Mouse (Mus musculus) hindbrain, postnatal 0 days (tissue): ENCODE measurements around the gene Gm26741. TPM values are rescaled to one million over a fixed set of nuclear protein-coding genes. Genes with fewer than 3 reads are reported as not detected.

Experiments used
- ATAC-seq: fragments of 200-750 bp; cut with Nextera tagmentation; 2 replicates; pipeline ENCODE4 v1.8.0; 2017; ENCODE audit warnings: mild to moderate bottlenecking, moderate TSS enrichment, moderate library complexity
- DNase-seq: peaks from one replicate; pipeline ENCODE4 v3.0.0-alpha.2; 2015; ENCODE audit warnings: low spot score
- H3K27ac ChIP-seq: fragments of 300-500 bp; sonication (generic); 2 replicates; pipeline ENCODE4 v1.5.1; 2014; ENCODE audit warnings: mild to moderate bottlenecking
- H3K27me3 ChIP-seq: fragments of 300-500 bp; sonication (generic); 2 replicates; pipeline ENCODE4 v1.6.1; 2014; ENCODE audit warnings: low read length, mixed read lengths; ENCODE audit not compliant: insufficient read depth
- H3K36me3 ChIP-seq: fragments of 300-500 bp; sonication (generic); 2 replicates; pipeline ENCODE4 v1.6.1; 2014; ENCODE audit warnings: low read length, mixed read lengths; ENCODE audit not compliant: insufficient read depth
- H3K4me1 ChIP-seq: fragments of 300-500 bp; sonication (generic); 2 replicates; pipeline ENCODE4 v1.6.1; 2014; ENCODE audit warnings: antibody characterized with exemption, low read length, mixed read lengths; ENCODE audit not compliant: insufficient read depth
- H3K4me2 ChIP-seq: fragments of 300-500 bp; sonication (generic); 2 replicates; pipeline ENCODE4 v1.6.1; 2014; ENCODE audit warnings: low read depth, mild to moderate bottlenecking, low read length, moderate library complexity, mixed read lengths
- H3K4me3 ChIP-seq: fragments of 300-500 bp; sonication (generic); 2 replicates; pipeline ENCODE4 v1.5.1; 2014; ENCODE audit warnings: low read length
- H3K9ac ChIP-seq: fragments of 300-500 bp; sonication (generic); replicated peaks from 2 replicates; pipeline ENCODE4 v1.6.1; 2014; ENCODE audit warnings: mild to moderate bottlenecking, low read length, moderate library complexity, mixed read lengths
- H3K9me3 ChIP-seq: fragments of 300-500 bp; sonication (generic); 2 replicates; pipeline ENCODE4 v1.6.1; 2016; ENCODE audit warnings: low read length, mixed read lengths
- CTCF ChIP-seq: IDR thresholded peaks from 2 replicates; pipeline ENCODE4 v1.5.1; 2016; ENCODE audit warnings: antibody characterized with exemption, control low read depth, low read depth
- WGBS: fragments of 180-500 bp; shearing (Covaris S2); extraction: QIAGEN DNeasy Blood & Tissue Kit; methylation state at CpG from one replicate; pipeline ENCODE4 v1.1.7; 2014; 5-methylcytosine and 5-hydroxymethylcytosine counted together
- polyA plus RNA-seq: library from polyadenylated mRNA; unstranded; fragments of >200 nt; fragmentation: Nextera tagmentation; extraction: Ambion mirVana; gene quantifications from 2 replicates; pipeline ENCODE4 v1.2.1, GENCODE M21; 2015
- total RNA-seq: library from RNA; depleted of rRNA; stranded (reverse); fragments of >200 nt; gene quantifications from 2 replicates; pipeline ENCODE4 v1.2.3, GENCODE M21; 2014

Gene Gm26741
- total and polyA plus RNA-seq, 2 experiments from 2014 or later, result not detected

DNA sequence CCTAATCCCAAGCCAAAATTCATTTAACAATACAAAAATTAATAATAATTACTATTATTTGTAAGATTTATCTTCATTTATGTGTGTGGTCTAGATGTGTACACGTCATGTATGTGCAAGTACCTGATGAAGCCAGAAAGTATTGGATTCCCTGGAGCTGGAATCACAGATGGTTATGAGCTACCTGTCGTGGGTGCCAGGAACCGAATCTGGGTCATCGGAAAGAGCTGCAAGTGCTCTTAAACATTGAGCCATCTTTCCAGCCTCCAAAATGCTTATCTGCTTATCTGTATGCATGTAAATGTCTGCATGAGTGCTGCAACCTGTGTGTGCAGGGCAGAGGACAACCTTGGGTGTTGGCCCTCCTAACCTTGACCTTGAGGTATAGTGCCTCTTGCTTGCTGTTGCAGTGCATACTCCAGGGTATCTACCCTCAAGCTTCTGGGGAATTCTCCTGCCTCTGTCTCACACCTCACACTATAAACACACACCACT is 1.7 kb downstream of the Gm26741 start:
- no peak for TF ChIP-seq CTCF
- Histone ChIP-seq H3K36me3 (no peaks in the 10 kb centered on the region), H3K4me2 (no peak overlapping the region), H3K27me3 (no peaks in the 10 kb centered on the region), H3K9ac (no peak overlapping the region), H3K27ac (no peak overlapping the region), H3K4me1 (no peaks in the 10 kb centered on the region), H3K4me3 (no peak overlapping the region), H3K9me3 (no peaks in the 10 kb centered on the region)
- DNase-seq, result no peak
- ATAC-seq, result no peak
- WGBS, result 92% methylated on average over 4 of the region's 4 CpGs

- DNase-seq (no peak), ATAC-seq (no peak)
- Histone ChIP-seq H3K36me3 (no peaks in the 10 kb centered on the region), H3K4me2 (no peak overlapping the region), H3K9me3 (no peaks in the 10 kb centered on the region), H3K27ac (no peak overlapping the region), H3K4me3 (no peak overlapping the region), H3K4me1 (no peaks in the 10 kb centered on the region), H3K9ac (no peak overlapping the region), H3K27me3 (no peaks in the 10 kb centered on the region)
- WGBS, result 88% methylated on average over 9 of the region's 9 CpGs
- no peak for TF ChIP-seq CTCF
Observed at GRCm38 (mm10) chr10:52360862-52361609, 2.5 kb downstream of the Gm26741 start.

DNA sequence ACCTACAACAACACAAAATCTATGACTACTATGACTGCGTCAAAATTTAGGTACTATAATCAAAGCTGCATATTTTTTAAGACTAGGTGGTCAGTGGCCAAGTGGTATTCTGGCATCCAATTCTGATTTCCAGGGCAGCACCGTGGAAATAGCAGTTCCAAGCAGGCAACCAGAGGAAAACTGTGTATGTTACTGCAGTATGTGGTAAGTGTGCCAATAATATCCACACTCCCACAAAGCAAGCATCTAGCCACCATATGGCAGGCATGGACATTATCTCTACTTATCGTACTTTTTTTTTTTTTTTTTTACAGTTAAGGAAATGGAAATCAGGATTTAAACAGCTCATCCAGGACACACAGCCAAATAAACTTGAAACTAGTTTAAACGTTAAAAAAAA is 9.8 kb downstream of the Gm26741 start:
- Histone ChIP-seq H3K9me3 (no peaks in the 10 kb centered on the region), H3K9ac (no peak overlapping the region), H3K4me1 (no peaks in the 10 kb centered on the region), H3K4me3 (no peak overlapping the region), H3K36me3 (no peaks in the 10 kb centered on the region), H3K4me2 (no peak overlapping the region), H3K27me3 (no peaks in the 10 kb centered on the region), H3K27ac (no peak overlapping the region)
- no peak for TF ChIP-seq CTCF
- no peak for DNase-seq
- WGBS, result 77% methylated on average over 4 of the region's 4 CpGs
- no peak for ATAC-seq

GRCm38 (mm10) chr10:52373834-52374233 is 15.3 kb downstream of the Gm26741 start:
- Histone ChIP-seq H3K27ac (no peak overlapping the region), H3K36me3 (no peaks in the 10 kb centered on the region), H3K9ac (no peak overlapping the region), H3K9me3 (no peaks in the 10 kb centered on the region), H3K4me3 (no peak overlapping the region), H3K4me2 (no peak overlapping the region), H3K4me1 (0 out of 2 replicates have a peak, but pooled peaks cover 3% of the 10 kb centered on the region), H3K27me3 (no peaks in the 10 kb centered on the region)
- WGBS, result 86% methylated on average over 4 of the region's 4 CpGs
- TF ChIP-seq CTCF, result no peak
- ATAC-seq (no peak), DNase-seq (no peak)

GRCm38 (mm10) chr10:52374651-52375050 is 16.1 kb downstream of the Gm26741 start:
- no peak overlapping the region for H3K4me2 ChIP-seq
- DNase-seq (no peak), ATAC-seq (no peak)
- no peak overlapping the region for H3K4me3 ChIP-seq
- H3K27ac ChIP-seq, result no peak overlapping the region
- H3K36me3 ChIP-seq, result no peaks in the 10 kb centered on the region
- no peak for TF ChIP-seq CTCF
- H3K9ac ChIP-seq, result no peak overlapping the region
- H3K27me3 ChIP-seq, result no peaks in the 10 kb centered on the region
- no peaks in the 10 kb centered on the region for H3K9me3 ChIP-seq
- peaks cover 7% of the 10 kb centered on the region for H3K4me1 ChIP-seq

GRCm38 (mm10) chr10:52376422-52376821 is 17.9 kb downstream of the Gm26741 start:
- Histone ChIP-seq H3K9ac (no peak overlapping the region), H3K4me1 (peaks cover 9% of the 10 kb centered on the region), H3K27ac (no peak overlapping the region), H3K9me3 (no peaks in the 10 kb centered on the region), H3K4me3 (no peak overlapping the region), H3K4me2 (no peak overlapping the region), H3K36me3 (no peaks in the 10 kb centered on the region), H3K27me3 (no peaks in the 10 kb centered on the region)
- no peak for TF ChIP-seq CTCF
- ATAC-seq (no peak), DNase-seq (no peak)
- WGBS, result 99% methylated on average over 2 of the region's 2 CpGs

GRCm38 (mm10) chr10:52377813-52378212 is 19.2 kb downstream of the Gm26741 start:
- WGBS, result 88% methylated on average over 2 of the region's 2 CpGs
- Histone ChIP-seq H3K4me3 (no peak overlapping the region), H3K9ac (no peak overlapping the region), H3K36me3 (no peaks in the 10 kb centered on the region), H3K9me3 (no peaks in the 10 kb centered on the region), H3K27ac (no peak overlapping the region), H3K4me2 (no peak overlapping the region), H3K27me3 (no peaks in the 10 kb centered on the region), H3K4me1 (peaks cover 9% of the 10 kb centered on the region)
- DNase-seq (no peak), ATAC-seq (no peak)
- TF ChIP-seq CTCF, result no peak
